Mouse (Mus musculus): ENCODE results near the gene Mus81.

The Mus81 gene

DNA sequence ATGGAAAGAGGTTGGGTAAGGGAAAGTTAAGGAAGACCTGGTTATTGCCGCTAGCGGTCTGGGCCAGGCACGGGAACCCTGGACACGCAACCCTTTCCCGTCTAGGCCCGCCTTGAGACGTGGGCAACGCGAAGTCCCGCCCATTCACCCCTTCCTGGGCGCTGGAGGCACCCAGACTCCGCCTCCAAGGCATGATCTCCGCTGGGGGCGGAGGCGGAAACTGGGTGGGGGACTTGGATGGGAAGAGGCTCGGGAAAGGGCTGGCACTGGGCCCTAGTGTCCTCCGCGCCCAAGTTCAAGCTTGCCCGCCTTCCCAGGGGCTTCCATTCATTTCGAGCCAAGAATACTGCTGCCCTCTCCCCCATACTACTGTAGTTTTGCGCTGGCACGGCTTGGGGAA lies 14.5 kb downstream of the Mus81 start, which contains the start of gene Efemp2:
Efemp2 (plus strand) TSS at position 235 of the 400 bp plus-strand sequence.
- DNase-seq (ENCODE audit: inconsistent age in 2 of 2, low spot score in 1 of 2): peak; percentile 95 to 96

DNA sequence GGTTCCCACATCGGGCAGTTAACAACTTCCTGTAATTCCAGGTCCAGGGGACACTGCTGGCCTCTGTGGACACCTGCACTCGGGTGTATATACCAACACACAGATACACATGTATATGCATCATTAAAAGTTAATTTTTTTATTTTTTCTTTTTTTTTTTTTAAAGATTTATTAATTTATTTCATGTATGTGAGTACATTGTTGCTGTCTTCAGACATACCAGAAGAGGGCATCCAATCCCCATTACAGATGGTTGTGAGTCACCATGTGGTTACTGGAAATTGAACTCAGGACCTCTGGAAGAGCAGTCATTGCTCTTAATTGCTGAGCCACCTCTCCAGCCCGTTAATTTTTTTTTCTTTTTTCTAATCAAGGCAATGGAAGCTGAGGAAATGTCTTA lies 15.3 kb downstream of the Mus81 start:
- DNase-seq (ENCODE audit: inconsistent age in 2 of 2, low spot score in 1 of 2): no peak

DNA sequence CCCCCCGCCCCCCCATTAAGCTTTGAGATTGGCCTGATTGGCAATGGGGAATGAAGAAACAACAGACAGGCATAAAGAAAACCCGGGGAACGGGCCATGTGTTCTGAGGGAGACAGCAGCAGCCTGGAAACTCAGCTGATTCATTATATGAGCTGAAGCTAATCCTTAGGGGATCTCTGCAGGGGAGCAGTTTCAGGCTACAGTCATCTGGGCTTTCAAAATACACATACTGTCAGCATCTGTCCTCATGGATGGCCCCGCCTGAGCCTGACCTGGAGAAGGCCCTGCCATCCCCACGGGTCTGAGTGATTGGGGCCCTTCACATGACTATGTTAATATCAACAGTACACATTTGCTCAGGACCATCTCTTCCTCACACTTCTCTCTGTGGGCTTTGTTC lies 16.4 kb downstream of the Mus81 start:
- no peak for DNase-seq (ENCODE audit: inconsistent age in 2 of 2, low spot score in 1 of 2)

DNA sequence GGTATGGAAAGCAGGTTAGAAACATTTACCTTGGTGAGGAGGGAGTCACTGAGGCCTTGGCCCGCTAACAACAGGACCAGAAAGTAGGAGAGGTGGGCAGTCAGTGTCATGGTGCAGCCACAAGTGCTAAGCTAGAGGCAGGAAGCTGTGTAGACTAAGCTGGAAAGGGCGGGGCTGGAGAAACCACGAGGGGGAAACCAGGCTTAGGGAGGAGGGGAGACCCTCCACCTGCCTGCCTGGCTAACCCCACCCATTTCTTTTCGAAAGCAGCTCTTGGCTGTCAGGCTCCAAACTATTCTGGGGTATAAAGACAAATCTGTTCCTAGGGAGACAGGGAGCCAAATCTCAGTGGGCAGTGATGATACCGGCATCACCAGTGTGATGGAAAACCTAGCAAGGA lies 19.8 kb downstream of the Mus81 start, which contains the start of gene Ctsw:
Ctsw (minus strand) TSS at position 134 of the 400 bp plus-strand sequence.
- no peak for DNase-seq (ENCODE audit: inconsistent age in 2 of 2, low spot score in 1 of 2)

DNA sequence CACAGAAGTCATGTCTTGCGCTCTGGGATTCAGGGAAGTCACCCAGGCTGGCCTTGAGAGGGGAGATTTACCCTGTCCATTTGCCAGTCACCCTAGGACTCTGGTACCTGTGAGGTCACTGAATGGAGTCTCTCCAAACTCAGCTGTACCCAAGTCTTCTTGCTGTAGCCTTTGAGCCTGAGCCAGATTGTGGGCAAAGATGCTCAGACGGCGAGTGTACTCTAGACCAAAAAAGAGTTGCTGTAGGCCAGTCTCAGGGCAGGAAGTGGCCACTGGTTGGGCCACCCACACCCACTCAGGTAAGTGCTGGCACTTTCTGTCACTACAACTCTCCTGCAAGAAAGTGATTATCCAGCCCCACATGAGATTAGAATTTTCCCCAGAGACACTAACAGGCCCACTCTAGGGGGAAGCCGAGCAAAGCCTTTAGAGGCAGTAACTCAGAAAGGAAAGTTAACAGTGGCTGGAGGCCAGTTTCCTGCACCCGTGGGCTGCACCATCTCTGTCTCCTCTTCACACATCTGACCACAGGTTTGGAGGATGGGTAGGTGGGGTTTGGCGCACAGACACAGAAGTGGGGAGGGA lies 21.2 kb downstream of the Mus81 start:
- DNase-seq (ENCODE audit: inconsistent age in 2 of 2, low spot score in 1 of 2): no peak

DNA sequence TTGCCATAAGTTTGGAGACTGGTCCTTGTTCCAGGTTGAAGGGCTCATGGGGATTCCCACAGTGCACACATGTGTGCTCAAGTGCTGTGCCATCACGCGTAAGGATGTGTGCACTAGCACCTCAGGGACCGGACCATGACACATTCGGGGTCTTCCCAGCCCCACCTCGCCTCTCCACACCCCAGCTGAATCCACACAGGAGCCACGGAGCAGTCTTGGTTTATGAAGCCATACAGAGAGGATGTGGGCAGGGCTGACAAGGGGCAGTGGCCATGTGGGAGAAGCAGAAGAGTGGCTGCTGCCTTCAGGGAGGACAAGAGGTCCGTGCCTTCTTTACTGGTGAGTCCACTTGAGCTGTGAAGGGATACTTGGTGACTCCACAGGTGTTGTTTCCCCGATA lies 23.2 kb downstream of the Mus81 start:
- no peak for DNase-seq (ENCODE audit: inconsistent age in 2 of 2, low spot score in 1 of 2)

DNA sequence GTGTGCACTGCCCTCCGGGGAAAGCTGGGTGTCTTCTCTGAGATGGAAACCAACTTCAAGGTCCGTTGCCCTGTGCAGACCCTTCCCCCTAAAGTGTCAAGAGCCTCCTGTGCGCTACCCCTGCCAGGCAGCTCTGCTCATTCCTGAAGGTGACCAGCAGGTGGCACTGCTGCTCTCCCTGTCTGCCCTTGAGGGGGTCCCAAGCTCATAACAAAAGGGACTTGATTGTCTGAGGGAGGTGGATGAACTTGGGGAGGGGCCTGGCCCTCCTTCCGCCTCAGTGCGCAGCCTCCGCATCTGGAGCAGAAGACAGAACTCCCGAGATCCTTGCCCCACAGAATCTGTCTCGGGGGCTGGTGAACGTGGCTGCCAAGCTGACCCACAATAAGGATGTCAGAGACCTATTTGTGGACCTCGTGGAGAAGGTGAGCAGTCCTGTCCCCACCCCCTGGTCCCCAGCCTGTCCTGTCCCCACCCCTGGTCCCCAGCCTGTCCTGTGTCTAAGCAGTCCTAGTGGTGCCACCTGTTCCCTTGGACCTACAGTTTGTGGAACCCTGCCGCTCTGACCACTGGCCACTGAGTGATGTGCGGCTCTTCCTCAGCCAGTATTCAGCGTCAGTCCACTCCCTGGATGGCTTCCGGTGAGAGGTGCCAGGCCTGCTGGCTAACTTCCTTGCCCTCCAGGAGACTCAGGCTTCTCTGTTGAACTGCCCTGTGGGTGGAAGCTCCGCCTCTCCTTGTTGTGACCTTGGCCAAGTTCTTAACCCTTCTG lies 24.2 kb downstream of the Mus81 start:
- peak in 1 of 2 experiments; percentile 80 for DNase-seq (ENCODE audit: inconsistent age in 2 of 2, low spot score in 1 of 2)

DNA sequence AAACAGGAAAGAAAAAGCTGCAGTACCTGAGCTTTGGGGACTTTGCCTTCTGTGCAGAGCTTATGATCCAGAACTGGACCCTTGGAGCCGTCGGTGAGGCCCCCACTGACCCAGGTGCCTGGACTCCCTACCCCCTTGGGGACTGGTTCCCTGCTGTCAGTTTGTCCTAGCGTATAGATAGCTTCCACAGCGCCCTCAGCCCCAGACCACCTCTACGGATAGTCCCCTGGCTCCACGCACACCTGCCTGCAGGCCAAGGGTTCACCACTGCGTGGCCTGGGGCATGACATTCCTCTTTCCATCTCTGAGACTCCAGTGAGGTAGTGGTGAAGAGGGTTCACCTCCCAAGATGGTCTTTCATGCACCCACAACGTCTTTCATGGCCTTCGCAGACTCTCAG lies 25.0 kb downstream of the Mus81 start:
- DNase-seq (ENCODE audit: inconsistent age in 2 of 2, low spot score in 1 of 2): no peak

DNA sequence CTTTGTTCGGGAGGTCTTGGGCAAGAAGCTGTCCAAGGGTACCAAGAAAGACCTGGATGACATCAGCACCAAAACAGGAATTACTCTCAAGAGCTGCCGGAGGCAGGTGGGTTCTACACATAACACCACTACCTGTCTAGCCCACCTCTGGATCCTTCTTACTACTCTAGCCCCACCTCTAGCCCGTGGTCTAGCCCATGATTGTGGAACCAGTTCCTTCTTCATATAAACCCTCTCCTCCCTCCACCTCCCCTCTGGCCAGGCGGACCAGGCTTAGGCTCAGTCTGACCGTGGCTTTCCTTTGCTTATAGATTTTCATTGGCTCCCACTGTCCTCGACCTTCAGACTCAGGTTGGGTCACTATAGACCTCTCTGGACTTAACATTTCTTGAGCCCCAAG lies 26.8 kb downstream of the Mus81 start:
- DNase-seq (ENCODE audit: inconsistent age in 2 of 2, low spot score in 1 of 2): no peak

DNA sequence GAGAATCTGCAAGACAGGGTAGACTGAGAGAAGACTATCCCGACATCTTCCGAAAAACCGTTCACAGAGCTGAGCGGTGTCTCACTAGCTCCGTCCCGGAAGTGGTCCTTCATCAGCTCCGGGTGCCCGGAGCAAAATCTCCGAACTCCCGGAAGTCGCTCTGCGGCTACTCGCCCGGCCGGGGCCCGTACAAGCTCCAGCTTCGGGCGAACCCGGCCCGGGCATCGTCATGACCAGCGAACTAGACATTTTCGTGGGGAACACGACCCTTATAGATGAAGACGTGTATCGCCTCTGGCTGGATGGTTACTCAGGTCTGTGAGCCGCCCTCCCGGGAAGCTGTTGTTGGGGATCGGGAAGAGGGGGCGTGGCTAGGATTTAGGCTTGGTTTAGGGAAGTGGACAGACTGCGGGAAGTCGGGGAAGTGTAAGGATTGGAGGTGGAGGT lies 27.7 kb downstream of the Mus81 start, which contains the start of gene Fibp:
Fibp (plus strand) TSS at position 151 of the 447 bp plus-strand sequence.
- peak; percentile 90 to 97 for DNase-seq (ENCODE audit: inconsistent age in 2 of 2, low spot score in 1 of 2)

DNA sequence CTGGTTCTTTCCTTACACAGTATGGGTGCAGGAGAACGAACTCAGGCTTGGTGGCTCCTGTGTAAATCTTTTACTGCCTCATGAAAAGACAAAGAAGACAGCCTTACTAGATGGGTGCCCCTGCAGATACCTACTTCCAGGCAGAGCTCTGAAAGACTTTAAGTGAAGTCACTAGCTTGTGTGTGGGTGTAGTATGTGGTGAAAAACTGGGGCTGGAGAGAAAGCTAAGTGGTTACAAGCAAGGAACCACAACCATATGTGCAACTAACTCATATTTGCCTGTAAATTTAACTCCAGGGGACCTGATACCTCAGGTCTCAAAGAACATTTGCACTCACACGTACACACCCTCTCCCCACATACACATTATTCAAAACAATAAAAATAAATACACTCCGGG lies 28.3 kb downstream of the Mus81 start:
- DNase-seq (ENCODE audit: inconsistent age in 2 of 2, low spot score in 1 of 2): no peak

DNA sequence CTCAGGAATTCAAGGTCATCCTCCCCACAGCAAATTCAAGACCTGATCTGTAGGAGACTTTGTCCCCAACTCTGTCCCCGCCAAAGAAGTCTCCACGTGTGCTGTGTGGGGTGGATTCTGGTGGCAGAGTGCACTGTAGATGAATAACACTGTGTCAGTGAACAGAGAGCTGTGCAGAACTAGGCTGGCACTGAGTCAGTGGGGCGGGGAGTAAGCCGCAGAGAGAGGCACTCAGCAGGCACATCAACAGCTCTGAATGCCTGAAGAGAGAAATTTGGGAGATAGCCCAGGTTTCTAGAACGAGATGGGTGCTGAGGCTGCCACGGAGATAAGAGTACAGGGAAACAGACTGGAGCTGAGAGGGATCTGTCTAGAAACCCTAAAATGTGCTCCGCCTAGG lies 29.2 kb downstream of the Mus81 start:
- no peak for DNase-seq (ENCODE audit: inconsistent age in 2 of 2, low spot score in 1 of 2)

DNA sequence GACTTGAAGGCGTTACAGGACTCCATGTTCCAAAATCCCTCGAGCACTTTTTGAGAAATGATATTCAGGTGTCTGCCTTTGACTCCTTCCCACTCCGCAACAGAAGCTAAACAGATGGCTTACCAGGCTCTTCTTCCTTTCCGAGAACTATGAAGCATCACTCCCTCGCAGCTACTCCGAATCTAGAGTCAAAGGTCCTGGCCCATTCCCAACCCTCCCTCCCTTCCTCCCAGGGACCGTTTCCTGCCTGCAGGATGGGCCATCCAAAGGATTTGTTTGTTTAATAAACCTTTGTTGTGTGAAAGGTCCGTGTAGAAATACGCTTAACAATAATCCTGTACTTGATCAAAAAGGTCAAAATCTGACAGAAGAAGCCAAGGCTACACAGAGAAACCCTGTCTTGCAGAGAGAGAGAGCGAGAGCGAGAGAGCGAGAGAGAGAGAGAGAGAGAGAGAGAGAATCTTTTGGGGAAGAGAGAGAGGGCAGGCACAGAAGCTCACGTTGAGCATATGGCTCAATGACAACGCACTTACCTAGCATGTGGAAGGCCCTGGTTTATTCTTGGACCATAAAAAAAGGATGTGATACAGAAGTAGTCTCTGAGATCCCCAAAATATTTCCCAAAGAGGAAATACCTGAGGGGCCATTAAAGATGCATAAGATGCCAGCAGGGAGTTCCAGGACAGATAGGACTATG lies 30.3 kb downstream of the Mus81 start, which contains the start of gene Ccdc85b:
Ccdc85b (minus strand) TSS at position 149 of the 697 bp plus-strand sequence.
- DNase-seq (ENCODE audit: inconsistent age in 2 of 2, low spot score in 1 of 2): no peak

DNA sequence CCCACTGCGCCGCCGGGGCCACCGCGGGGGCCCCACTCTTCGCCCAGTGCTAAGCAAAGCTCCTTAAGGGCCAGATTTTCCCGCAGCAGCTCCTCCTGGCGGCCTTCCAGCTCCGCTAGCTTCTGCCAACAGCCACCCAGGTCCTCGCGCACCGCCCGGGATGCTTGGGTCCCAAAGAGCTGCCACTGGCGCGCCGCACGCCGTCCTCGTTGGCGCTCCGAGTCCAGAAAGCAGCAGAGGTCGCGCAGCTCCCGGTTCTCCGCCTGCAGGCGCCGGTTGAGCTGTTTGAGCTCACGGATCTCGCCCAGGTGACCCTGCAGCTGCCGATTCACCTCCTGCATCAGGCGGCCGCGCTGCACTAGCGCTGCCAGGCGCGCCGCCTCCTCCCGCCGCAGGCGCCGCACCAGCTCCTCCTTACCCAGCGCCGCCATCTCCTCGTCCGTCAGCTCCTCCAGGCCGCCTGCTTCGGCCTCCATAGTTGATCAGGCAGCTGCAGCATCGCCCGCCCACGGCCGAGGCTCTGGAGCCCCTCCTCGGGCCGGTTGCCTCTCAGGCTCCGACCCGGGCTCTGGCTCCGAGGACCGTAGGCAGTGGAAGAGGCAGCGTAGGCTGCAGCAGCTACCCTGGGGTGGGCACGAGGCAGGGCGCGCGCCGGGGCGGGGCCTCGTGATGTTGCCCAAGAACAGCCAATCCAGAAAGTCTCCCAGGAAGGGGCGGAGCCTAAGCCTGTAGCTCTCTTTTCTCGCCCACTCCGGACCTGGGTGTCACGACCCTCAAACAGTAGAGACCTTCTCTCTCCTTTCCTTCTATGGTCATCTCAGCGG lies 31.1 kb downstream of the Mus81 start:
- peak; percentile 96 to 99 for DNase-seq (ENCODE audit: inconsistent age in 2 of 2, low spot score in 1 of 2)

DNA sequence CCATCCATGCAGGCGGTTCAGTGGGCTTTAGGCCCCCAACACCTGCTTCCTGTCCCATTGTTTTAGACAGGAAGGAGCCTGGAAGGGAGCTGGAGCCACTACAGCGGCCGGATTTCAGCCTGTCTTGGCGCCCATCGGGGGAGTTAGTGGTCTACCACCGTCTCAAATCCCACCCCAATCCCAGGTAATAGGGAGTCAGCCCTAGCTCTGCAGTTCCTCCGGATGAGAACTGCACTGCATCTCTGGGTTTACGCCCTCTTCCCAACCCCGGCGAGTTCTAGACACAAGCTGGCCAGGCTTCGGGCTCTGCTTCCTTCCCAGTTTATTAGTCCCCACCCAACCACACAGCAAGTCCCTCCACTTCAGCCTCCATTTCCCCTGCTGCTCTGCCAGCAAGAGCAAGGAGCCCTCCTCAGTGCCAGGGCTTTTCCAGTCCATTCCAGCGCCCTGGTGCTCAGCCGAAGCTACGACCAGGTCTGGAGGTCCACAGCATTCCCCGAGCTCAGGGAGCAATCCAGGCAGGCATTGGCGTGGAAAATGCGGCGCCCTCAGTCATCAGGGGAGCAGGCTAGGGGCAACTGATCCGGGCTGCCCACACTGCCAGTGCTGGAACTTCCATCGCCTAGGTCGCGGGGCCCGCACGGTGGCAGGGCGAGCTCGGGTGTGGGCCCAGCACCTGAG lies 31.8 kb downstream of the Mus81 start:
- no peak for DNase-seq (ENCODE audit: inconsistent age in 2 of 2, low spot score in 1 of 2)

DNA sequence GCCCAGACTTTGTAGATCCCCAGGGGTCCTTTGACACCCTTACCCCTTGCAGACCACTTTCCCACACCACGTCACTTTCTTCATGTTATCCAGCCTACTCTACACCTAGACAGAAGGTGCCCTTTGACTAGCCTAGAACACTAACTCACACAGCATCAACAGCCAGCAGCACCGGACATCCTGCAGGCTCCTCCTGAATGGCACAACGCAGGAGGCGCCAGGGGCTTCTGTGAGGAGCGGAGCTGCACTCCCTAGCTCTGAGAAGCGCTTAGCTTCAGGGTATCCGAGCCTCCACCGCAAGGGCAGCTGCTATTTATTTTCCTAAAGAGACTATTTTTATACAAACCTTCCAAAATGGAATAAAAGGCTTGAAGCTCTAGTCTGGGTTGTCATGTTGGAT lies 32.6 kb downstream of the Mus81 start:
- DNase-seq (ENCODE audit: inconsistent age in 2 of 2, low spot score in 1 of 2): no peak

DNA sequence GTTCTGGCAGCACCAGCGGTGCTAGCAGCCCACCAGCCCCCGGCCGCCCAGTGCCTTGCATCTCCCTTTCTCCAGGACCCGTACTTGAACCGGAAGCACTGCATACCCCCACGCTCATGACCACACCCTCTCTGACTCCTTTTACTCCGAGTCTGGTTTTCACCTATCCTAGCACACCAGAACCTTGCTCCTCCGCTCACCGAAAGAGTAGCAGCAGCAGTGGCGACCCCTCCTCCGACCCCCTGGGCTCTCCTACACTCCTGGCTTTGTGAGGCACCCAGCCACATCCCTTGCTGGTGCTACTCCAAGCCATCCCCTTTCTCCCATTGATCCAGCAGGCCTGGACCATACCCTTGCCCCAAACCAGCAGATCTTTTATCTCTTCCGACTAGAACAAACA lies 33.2 kb downstream of the Mus81 start:
- DNase-seq (ENCODE audit: inconsistent age in 2 of 2, low spot score in 1 of 2): no peak

DNA sequence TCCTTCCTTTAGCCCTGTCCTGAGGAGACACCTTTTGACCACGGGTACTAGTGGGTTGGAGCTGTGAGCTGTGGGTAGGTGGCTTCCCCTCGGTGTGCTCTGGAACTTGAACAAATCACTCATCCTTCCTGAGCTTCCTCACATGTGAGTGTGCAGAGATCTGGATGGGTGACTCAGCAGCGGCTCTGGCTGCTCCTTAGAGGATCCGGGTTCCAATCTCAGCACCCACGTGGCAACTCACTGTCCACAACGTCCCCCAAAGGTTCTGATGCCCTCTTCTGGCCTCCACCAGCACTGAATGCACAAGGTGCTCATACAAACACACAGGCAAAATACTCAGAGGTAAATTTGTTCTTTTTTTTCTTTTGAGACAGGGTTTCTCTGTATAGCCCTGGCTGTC lies 36.4 kb downstream of the Mus81 start:
- DNase-seq (ENCODE audit: inconsistent age in 2 of 2, low spot score in 1 of 2): no peak

DNA sequence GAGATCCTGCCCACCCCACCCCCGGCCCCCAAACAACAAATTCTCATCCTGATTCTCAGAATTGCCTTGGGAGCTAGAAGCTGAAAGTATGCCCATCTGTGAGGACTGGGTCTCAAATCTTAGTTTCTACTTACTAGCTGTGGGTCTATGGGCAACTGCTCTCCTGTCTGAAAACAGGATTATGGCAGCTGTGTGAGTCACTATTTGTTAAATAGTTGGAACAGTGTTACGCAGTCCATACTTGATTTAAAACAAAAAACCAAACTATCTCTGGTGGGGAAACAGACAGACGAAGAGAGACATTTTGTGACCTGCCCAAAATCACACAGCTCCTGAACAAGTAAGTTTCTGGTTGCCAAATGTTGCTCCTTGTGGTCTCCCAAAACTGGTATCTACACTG lies 38.5 kb downstream of the Mus81 start:
- no peak for DNase-seq (ENCODE audit: inconsistent age in 2 of 2, low spot score in 1 of 2)

DNA sequence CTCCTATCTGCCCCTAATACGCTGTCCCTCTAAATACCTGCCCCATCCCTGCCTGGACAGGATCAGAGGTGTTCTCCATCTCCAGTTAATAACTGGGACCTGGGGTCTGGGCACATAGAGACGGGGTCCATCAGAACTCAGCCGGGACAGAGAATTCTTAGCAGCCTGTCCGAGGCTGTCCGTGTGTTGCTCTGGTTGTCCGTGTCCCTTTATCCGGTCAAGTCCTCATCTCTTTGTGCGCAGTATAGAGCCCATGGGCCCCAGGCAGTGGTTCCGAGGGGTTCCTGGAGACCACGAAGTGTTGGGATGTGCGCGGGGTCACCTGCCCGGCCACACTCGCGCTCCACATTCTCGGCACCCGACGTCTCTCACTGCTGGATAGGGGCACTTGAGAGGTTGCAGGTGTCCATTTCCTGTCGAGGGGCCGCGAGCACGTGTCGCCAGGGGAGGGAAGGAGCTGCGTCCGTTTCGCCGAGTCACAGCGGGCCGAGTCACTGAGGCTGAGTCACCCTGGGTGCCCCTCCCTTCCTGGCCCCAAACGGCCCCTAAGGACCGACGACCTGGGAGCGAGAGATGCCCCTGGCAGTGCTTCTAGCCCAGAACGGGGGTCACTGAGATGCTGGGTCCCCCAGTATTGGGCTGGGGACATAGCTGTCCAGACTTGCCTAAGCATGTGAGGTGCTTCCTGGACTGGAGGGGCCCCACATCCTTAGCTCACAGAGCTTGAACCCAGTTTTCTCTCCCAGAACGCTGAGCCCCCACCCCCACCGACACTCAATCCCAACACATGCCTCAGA lies 39.6 kb downstream of the Mus81 start:
- DNase-seq (ENCODE audit: inconsistent age in 2 of 2, low spot score in 1 of 2): peak; percentile 65 to 74

All from adrenal gland, adult (tissue).